Mouse (Mus musculus): ENCODE data around the gene Cd5. TPM values are rescaled to one million over a fixed set of nuclear protein-coding genes. Genes with fewer than 3 reads are reported as not detected.

The Cd5 gene
- polyA plus RNA-seq, 1 experiment from 2014 or later = not detected

GRCm38 (mm10) chr19:10699851-10700250, 39.0 kb downstream of the Cd5 start:
- no peak overlapping the region for H3K4me3 ChIP-seq (replicated peaks)
- H3K9ac ChIP-seq = 0 out of 2 replicates have a peak overlapping the region, but pooled peaks have one; percentile 20
- H3K27me3 ChIP-seq = no peaks in the 10 kb centered on the region
- peak overlapping the region; percentile 75 for H3K27ac ChIP-seq (replicated peaks)
- WGBS (ENCODE audit: insufficient replicate concordance) = 14% methylated on average over 9 of the region's 9 CpGs
- H3K36me3 ChIP-seq (replicated peaks) = 0 out of 2 replicates have a peak, but pooled peaks cover 3% of the 10 kb centered on the region
- H3K4me1 ChIP-seq (replicated peaks) = peaks cover 90% of the 10 kb centered on the region
- H3K9me3 ChIP-seq (replicated peaks) = no peaks in the 10 kb centered on the region
- H3K4me2 ChIP-seq = peak overlapping the region; percentile 43
- peak; percentile 47; the same call in 1 of the 2 replicates for ATAC-seq (ENCODE audit: insufficient read depth)

DNA sequence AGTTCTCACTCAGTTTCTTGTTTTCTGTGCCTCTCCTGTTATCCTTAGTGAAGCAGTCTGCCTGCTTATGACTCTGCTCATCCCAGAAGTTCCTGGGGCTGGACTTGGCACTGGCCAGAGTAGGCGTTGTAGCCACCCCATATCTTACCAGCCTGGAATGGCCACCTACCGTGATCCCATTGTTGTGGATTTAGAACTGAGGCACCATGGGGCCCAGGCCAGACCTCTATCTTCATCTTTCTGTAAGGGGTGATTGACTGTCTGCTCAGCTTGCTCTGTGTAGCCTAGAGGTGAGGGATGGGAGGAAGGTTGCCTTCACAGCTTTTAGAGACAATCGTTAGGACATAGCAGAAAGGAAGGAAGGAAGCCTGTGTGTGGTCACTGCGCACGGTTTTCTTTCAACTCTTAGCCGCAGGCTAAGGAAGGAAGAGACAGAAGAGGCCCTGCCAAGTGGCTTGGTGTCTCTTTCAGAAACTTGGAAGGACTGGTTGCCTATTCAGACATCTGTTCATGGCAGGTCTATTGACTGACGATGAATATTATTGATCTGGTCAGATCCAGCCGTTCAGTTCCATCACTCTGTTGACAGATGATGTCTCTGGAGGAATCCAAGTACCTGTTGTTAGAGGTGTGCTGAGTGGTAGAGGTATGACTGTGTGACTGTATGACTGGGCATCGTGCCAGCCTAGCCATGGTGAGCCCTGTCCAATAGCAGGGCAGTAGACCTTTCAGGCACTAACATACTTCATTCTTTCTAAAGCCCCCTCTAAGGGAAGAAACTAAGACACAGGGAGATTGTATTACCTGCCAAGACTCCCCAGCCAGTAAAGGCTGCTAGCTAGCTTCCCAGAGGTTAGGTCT, 40.4 kb downstream of the Cd5 start:
- Histone ChIP-seq H3K27me3 (no peaks in the 10 kb centered on the region), H3K4me3 (replicated peaks) (no peak overlapping the region), H3K4me2 (peak overlapping the region; percentile 18; the same call in 1 of the 2 replicates), H3K9me3 (replicated peaks) (no peaks in the 10 kb centered on the region), H3K27ac (replicated peaks) (peak overlapping the region; percentile 75), H3K9ac (no peak overlapping the region), H3K4me1 (replicated peaks) (peaks cover 87% of the 10 kb centered on the region), H3K36me3 (replicated peaks) (0 out of 2 replicates have a peak, but pooled peaks cover 4% of the 10 kb centered on the region)
- 30% methylated on average over 9 of the region's 9 CpGs for WGBS (ENCODE audit: insufficient replicate concordance)
- peak; percentile 19; the same call in 1 of the 2 replicates for ATAC-seq (ENCODE audit: insufficient read depth)

- no peak for ATAC-seq (ENCODE audit: insufficient read depth)
- 69% methylated on average over 7 of the region's 7 CpGs for WGBS (ENCODE audit: insufficient replicate concordance)
- H3K27me3 ChIP-seq = no peaks in the 10 kb centered on the region
Observed at GRCm38 (mm10) chr19:10695801-10696200, 43.0 kb downstream of the Cd5 start.

DNA sequence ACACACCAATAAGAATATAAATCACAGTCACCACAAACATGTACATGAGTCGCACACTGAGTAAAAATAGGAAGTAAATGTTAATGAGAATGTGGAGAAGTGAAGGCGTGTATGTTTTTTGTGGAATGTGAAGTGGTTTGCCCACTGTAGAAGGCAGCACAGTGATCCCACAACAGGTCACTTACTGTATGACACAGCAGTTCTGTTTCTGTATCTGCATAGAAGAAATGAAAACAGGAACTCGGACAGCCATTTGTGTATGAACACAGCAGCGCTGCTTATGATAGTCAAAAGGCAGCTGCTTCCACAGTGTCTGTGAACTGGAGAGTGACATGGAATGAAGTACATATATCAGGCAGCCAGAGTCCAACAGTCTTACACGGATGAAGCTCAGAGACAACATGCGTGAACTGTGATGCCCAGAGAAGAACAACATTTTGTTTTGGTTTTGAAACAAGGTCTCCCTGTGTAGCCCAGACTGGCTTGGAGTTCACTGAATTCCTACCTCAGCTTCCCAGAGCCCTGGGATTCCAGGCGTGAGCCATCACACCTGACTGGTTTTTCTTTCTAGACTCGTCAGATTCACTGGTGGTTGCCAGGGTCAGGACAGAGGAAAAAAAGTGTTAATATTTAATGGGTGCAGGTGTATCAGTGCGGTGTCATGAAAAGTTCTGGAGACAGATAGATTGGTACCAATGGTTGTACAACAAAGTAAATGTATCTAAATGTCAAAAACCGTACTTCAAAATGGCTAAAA, 44.7 kb downstream of the Cd5 start:
- no peak for ATAC-seq (ENCODE audit: insufficient read depth)
- H3K9ac ChIP-seq = no peak overlapping the region
- no peaks in the 10 kb centered on the region for H3K27me3 ChIP-seq
- no peak overlapping the region for H3K4me2 ChIP-seq
- 0 out of 2 replicates have a peak overlapping the region, but pooled peaks have one; percentile 6 for H3K27ac ChIP-seq (replicated peaks)
- peaks cover 87% of the 10 kb centered on the region for H3K4me1 ChIP-seq (replicated peaks)
- H3K9me3 ChIP-seq (replicated peaks) = no peaks in the 10 kb centered on the region
- H3K4me3 ChIP-seq (replicated peaks) = no peak overlapping the region
- 56% methylated on average over 10 of the region's 10 CpGs for WGBS (ENCODE audit: insufficient replicate concordance)
- 0 out of 2 replicates have a peak, but pooled peaks cover 7% of the 10 kb centered on the region for H3K36me3 ChIP-seq (replicated peaks)

More at GRCm38 (mm10) chr19:10695801-10696200, 43.0 kb downstream of the Cd5 start:
- H3K36me3 ChIP-seq (replicated peaks) = 0 out of 2 replicates have a peak, but pooled peaks cover 7% of the 10 kb centered on the region
- H3K4me3 ChIP-seq (replicated peaks) = no peak overlapping the region
- peak overlapping the region; percentile 53 for H3K27ac ChIP-seq (replicated peaks)
- no peaks in the 10 kb centered on the region for H3K9me3 ChIP-seq (replicated peaks)
- no peak overlapping the region for H3K9ac ChIP-seq
- no peak overlapping the region; the same call in 1 of the 2 replicates for H3K4me2 ChIP-seq
- peaks cover 87% of the 10 kb centered on the region for H3K4me1 ChIP-seq (replicated peaks)

- H3K4me1 ChIP-seq (replicated peaks) = peaks cover 81% of the 10 kb centered on the region
Observed at GRCm38 (mm10) chr19:10692361-10692760, 46.4 kb downstream of the Cd5 start.

GRCm38 (mm10) chr19:10691660-10692059, 47.1 kb downstream of the Cd5 start:
- no peaks in the 10 kb centered on the region for H3K9me3 ChIP-seq (replicated peaks)
- peak overlapping the region; percentile 1; the same call in 1 of the 2 replicates for H3K4me3 ChIP-seq (replicated peaks)
- WGBS (ENCODE audit: insufficient replicate concordance) = 30% methylated on average over 3 of the region's 3 CpGs
- ATAC-seq (ENCODE audit: insufficient read depth) = no peak
- H3K36me3 ChIP-seq (replicated peaks) = 0 out of 2 replicates have a peak, but pooled peaks cover 4% of the 10 kb centered on the region
- peak overlapping the region; percentile 86 for H3K4me2 ChIP-seq
- H3K27ac ChIP-seq (replicated peaks) = peak overlapping the region; percentile 97
- H3K4me1 ChIP-seq (replicated peaks) = peaks cover 75% of the 10 kb centered on the region
- H3K9ac ChIP-seq = peak overlapping the region; percentile 38; the same call in 1 of the 2 replicates
- no peaks in the 10 kb centered on the region for H3K27me3 ChIP-seq

More at GRCm38 (mm10) chr19:10692361-10692760, 46.4 kb downstream of the Cd5 start:
- WGBS (ENCODE audit: insufficient replicate concordance) = 65% methylated on average over 4 of the region's 4 CpGs
- no peaks in the 10 kb centered on the region for H3K9me3 ChIP-seq (replicated peaks)
- no peaks in the 10 kb centered on the region for H3K27me3 ChIP-seq
- H3K9ac ChIP-seq = peak overlapping the region; percentile 38; the same call in 1 of the 2 replicates
- H3K4me2 ChIP-seq = peak overlapping the region; percentile 86
- peak overlapping the region; percentile 97 for H3K27ac ChIP-seq (replicated peaks)
- ATAC-seq (ENCODE audit: insufficient read depth) = no peak
- 0 out of 2 replicates have a peak overlapping the region, but pooled peaks have one; percentile 1 for H3K4me3 ChIP-seq (replicated peaks)
- 0 out of 2 replicates have a peak, but pooled peaks cover 4% of the 10 kb centered on the region for H3K36me3 ChIP-seq (replicated peaks)

- Histone ChIP-seq H3K27ac (replicated peaks) (peak overlapping the region; percentile 97), H3K9ac (peak overlapping the region; percentile 38; the same call in 1 of the 2 replicates), H3K9me3 (replicated peaks) (no peaks in the 10 kb centered on the region), H3K36me3 (replicated peaks) (0 out of 2 replicates have a peak, but pooled peaks cover 4% of the 10 kb centered on the region), H3K27me3 (no peaks in the 10 kb centered on the region), H3K4me2 (peak overlapping the region; percentile 86), H3K4me1 (replicated peaks) (peaks cover 74% of the 10 kb centered on the region), H3K4me3 (replicated peaks) (0 out of 2 replicates have a peak overlapping the region, but pooled peaks have one; percentile 1)
- WGBS (ENCODE audit: insufficient replicate concordance) = 67% methylated on average over 4 of the region's 4 CpGs
- ATAC-seq (ENCODE audit: insufficient read depth) = no peak
Observed at GRCm38 (mm10) chr19:10691121-10691520, 47.7 kb downstream of the Cd5 start.

DNA sequence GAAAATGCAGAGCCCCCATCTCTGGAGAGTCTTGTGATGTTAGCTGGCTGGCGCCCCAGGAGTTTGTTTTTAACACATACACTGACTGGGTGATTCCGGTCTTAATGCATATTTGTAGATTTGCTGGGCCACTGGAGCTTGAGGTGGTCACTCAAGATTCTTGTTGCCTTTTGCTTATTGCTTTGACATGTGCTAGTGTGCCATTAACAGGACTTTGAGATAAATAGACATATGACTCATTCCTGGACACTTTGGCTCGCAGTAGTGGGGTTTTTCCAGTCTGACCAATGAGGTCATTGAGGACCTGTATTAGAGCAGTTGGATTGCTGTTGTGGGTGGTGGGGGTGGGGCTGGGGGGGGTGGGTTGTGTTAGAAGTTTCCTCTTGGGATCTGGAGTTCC, 48.5 kb downstream of the Cd5 start:
- no peaks in the 10 kb centered on the region for H3K27me3 ChIP-seq
- no peaks in the 10 kb centered on the region for H3K9me3 ChIP-seq (replicated peaks)
- no peak for ATAC-seq (ENCODE audit: insufficient read depth)
- no peak overlapping the region for H3K9ac ChIP-seq
- H3K4me2 ChIP-seq = peak overlapping the region; percentile 86
- peaks cover 73% of the 10 kb centered on the region for H3K4me1 ChIP-seq (replicated peaks)
- H3K4me3 ChIP-seq (replicated peaks) = peak overlapping the region; percentile 84
- H3K36me3 ChIP-seq (replicated peaks) = 0 out of 2 replicates have a peak, but pooled peaks cover 4% of the 10 kb centered on the region
- H3K27ac ChIP-seq (replicated peaks) = peak overlapping the region; percentile 97
- WGBS (ENCODE audit: insufficient replicate concordance) = 77% methylated on average over 3 of the region's 3 CpGs

DNA sequence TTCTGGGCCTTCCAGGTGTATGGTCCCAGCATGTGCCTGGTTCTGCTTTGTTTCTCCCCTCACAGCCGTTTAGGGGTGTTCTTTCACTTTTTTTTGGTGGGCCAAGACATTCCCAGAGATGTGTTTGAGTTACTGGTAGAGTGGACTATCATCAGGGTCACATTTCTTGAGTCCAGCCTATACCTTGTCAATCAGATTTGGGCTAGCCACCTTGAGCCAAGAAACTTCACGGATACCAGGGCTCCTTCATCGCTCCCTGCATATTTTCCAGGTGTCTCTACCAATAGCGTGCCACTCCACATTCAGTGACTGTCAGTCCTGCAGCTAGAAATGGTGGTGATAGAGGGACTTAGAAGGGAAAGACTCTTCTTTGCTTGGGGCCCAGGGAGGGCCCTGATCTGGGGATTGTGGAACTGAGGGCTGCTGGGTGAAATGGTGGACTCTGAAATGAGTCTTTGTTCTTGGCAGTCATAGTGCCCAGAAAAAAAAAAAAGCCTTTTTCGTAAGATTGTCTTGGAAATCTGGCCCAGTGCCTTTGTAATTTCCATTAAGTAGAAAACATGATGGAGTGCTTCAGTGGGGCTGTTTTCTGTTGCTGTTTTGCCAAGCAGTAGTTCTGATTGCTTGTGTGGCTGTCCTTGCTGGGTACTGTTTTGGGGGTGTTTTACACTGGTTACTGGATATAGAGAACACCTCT, 49.2 kb downstream of the Cd5 start:
- peaks cover 69% of the 10 kb centered on the region for H3K4me1 ChIP-seq (replicated peaks)
- H3K27ac ChIP-seq (replicated peaks) = peak overlapping the region; percentile 97
- H3K9me3 ChIP-seq (replicated peaks) = no peaks in the 10 kb centered on the region
- H3K4me3 ChIP-seq (replicated peaks) = peak overlapping the region; percentile 84
- no peaks in the 10 kb centered on the region for H3K27me3 ChIP-seq
- H3K4me2 ChIP-seq = peak overlapping the region; percentile 86
- WGBS (ENCODE audit: insufficient replicate concordance) = 57% methylated on average over 5 of the region's 5 CpGs
- H3K9ac ChIP-seq = peak overlapping the region; percentile 81
- H3K36me3 ChIP-seq (replicated peaks) = 0 out of 2 replicates have a peak, but pooled peaks cover 4% of the 10 kb centered on the region
- no peak for ATAC-seq (ENCODE audit: insufficient read depth)
